Mouse (Mus musculus) ES-E14 (cell line): ENCODE results near the gene Nsmce1.

Experiments
- CHD2 ChIP-seq: IDR thresholded peaks from 2 replicates; pipeline ENCODE4 v1.6.1; 2014; ENCODE audit warnings: mild to moderate bottlenecking, low read depth, low read length, inconsistent platforms
- HCFC1 ChIP-seq: IDR thresholded peaks from 2 replicates; pipeline ENCODE4 v1.6.1; 2012; ENCODE audit warnings: low read length, inconsistent platforms, borderline replicate concordance; ENCODE audit not compliant: insufficient read depth
- MAFK ChIP-seq: IDR thresholded peaks from 2 replicates; pipeline ENCODE4 v1.6.1; 2014; ENCODE audit warnings: mild to moderate bottlenecking, low read depth, low read length, inconsistent platforms; ENCODE audit not compliant: insufficient read depth
- ZC3H11A ChIP-seq: IDR thresholded peaks from 2 replicates; pipeline ENCODE4 v1.6.1; 2012; ENCODE audit warnings: low read depth, mild to moderate bottlenecking, inconsistent platforms, low read length, borderline replicate concordance
- ZNF384 ChIP-seq: IDR thresholded peaks from 2 replicates; pipeline ENCODE4 v1.6.1; 2012; ENCODE audit warnings: low read depth, low read length, inconsistent platforms

- TF ChIP-seq ZC3H11A: no peak
- no peak for TF ChIP-seq CHD2
- TF ChIP-seq HCFC1: no peak
- TF ChIP-seq ZNF384: no peak
- no peak for TF ChIP-seq MAFK
These were observed 19.2 kb downstream of the Nsmce1 start for GRCm38 (mm10) chr7:125471991-125472741.
